Mouse (Mus musculus) adipose tissue, adult 10 weeks (tissue): ENCODE results near the gene Aven. TPM values are rescaled to one million over a fixed set of nuclear protein-coding genes. Genes with fewer than 3 reads are reported as not detected.

ENCODE experiments used
- polyA plus RNA-seq: library from polyadenylated mRNA; stranded (reverse); fragments of 350-450 nt; fragmentation: Illumina TruSeq; extraction: RNeasy Lipid Tissue Mini Kit (QIAGEN cat#74804); gene quantifications from one replicate; pipeline ENCODE4 v1.2.3, GENCODE M21; 2014; ENCODE audit warnings: low read depth, low replicate concordance

Aven gene
- polyA plus RNA-seq: 12.7 TPM

GRCm38 (mm10) chr2:112492856-112493538 lies at the start of gene Aven:
Gene Aven, plus strand, starts transcription at chr2:112492964.

GRCm38 (mm10) chr2:112454862-112455564 lies 37.8 kb upstream of the Aven start, which contains the start of gene Emc7:
Gene Emc7, plus strand, starts transcription at chr2:112454997.

GRCm38 (mm10) chr2:112480669-112481068 lies 12.1 kb upstream of the Aven start, which contains the start of gene Chrm5:
Gene Chrm5, minus strand, starts transcription at chr2:112480769.

Other genes with a start within 250 kb of the Aven start
- 0.45 TPM for gene Nutm1, start 233.7 kb upstream of the Aven start, polyA plus RNA-seq
- gene Nop10, start 231.0 kb upstream of the Aven start, polyA plus RNA-seq: 83.2 TPM
- 23.8 TPM for gene Slc12a6, start 227.1 kb upstream of the Aven start, polyA plus RNA-seq
- gene Gm21985, start 226.7 kb upstream of the Aven start, polyA plus RNA-seq: not detected
- gene Emc4, start 124.9 kb upstream of the Aven start, polyA plus RNA-seq: 105 TPM
- 16.6 TPM for gene Katnbl1, start 113.8 kb upstream of the Aven start, polyA plus RNA-seq
- 24.3 TPM for gene Emc7, start 38.0 kb upstream of the Aven start, polyA plus RNA-seq
- gene Chrm5, start 12.2 kb upstream of the Aven start, polyA plus RNA-seq: not detected